ENCODE assay signal across 14 mouse cellular contexts in the genomic region with DNA sequence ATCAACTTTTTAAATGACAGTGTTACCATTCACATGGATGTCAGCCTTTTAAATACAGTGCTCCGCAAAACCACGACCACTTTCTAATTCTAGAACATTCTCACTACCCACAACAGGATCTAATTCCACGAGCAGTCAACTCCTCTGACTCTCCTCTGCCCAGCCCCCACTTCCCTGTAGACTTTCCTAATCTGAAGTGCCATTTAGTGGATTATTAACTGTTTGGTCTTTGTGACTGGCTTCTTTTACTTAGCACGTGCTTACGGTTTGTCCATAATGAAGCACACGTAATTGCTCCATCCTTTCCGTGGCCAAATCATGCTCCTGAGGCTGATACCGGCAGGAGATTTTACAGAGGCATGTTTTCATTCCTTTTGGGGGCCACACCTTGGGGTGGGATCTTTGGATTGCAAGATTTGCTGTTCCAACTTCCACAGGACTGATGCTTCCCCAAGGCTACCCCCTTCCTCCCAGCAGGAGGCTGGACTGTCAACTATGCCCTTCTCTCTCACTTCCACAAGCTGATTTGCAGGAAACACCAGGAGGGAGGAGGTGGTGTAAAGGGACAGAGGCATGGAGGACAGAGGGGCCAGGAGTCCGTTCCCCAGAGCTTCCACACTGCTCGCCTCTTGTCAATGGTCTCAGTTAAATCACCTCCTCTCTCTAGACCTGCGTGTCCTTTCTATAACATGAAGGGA. TPM values are rescaled to one million over a fixed set of nuclear protein-coding genes. Genes with fewer than 3 reads are reported as not detected.
A peak's percentile ranks its signal among the peaks of the same experiment; 100 is the strongest.
DNase-seq lines count a peak whose midpoint lies in the region; ATAC-seq and TF ChIP-seq lines count a peak whose summit lies in the region.
"Had no signal": no experiment of that assay in that cellular context is flagged by ENCODE, and none has a peak within 500 bp of the region (broad histone marks: within the 10 kb centered on the region; RNA-seq: fewer than 3 reads in every experiment).

No protein-coding gene starts in this region.

- TF ChIP-seq POLR2A in myocyte (IDR thresholded peaks at IDR 0.05; ENCODE audit: insufficient read length, low read depth): no peak

- H3K27ac ChIP-seq in lung, postnatal 0 days (ENCODE audit: low read length): 0 out of 2 replicates have a peak overlapping the region, but pooled peaks have one; percentile 34
- no peak overlapping the region for H3K27ac ChIP-seq in hindbrain, embryonic 14.5 days
- H3K27ac ChIP-seq: hindbrain, embryonic 13.5 days; limb, embryonic 10.5 days; liver, embryonic 12.5 days had no signal

- H3K4me3 ChIP-seq in lung, postnatal 0 days (ENCODE audit: low read depth, low read length): no peak overlapping the region
- H3K4me3 ChIP-seq in myocyte: no peak overlapping the region
- H3K4me3 ChIP-seq in hindbrain, embryonic 14.5 days (replicated peaks; ENCODE audit: low read length): no peak overlapping the region
- H3K4me3 ChIP-seq: erythroblast, embryonic 14.5 days; hindbrain, embryonic 13.5 days; limb, embryonic 10.5 days; liver, embryonic 12.5 days had no signal

- no peak overlapping the region for H3K9ac ChIP-seq in lung, postnatal 0 days (replicated peaks; ENCODE audit: low read depth)
- no peak overlapping the region for H3K9ac ChIP-seq in hindbrain, embryonic 14.5 days
- H3K9ac ChIP-seq: hindbrain, embryonic 13.5 days; liver, embryonic 12.5 days had no signal

- H3K4me2 ChIP-seq in lung, postnatal 0 days (replicated peaks; ENCODE audit: low read depth, low read length): no peak overlapping the region
- peak overlapping the region; percentile 53 for H3K4me2 ChIP-seq in myocyte (ENCODE audit: low read depth)
- no peak overlapping the region for H3K4me2 ChIP-seq in hindbrain, embryonic 14.5 days (replicated peaks)
- H3K4me2 ChIP-seq: hindbrain, embryonic 13.5 days; liver, embryonic 12.5 days had no signal

- peaks cover 5% of the 10 kb centered on the region for H3K79me2 ChIP-seq in myocyte (ENCODE audit: control insufficient read depth, insufficient read depth)

- peaks cover 11% of the 10 kb centered on the region; the same call in 1 of the 2 replicates for H3K4me1 ChIP-seq in lung, postnatal 0 days (ENCODE audit: insufficient read depth, low read depth, low read length)
- peaks cover 7% of the 10 kb centered on the region; the same call in 1 of the 2 replicates for H3K4me1 ChIP-seq in hindbrain, embryonic 14.5 days (replicated peaks; ENCODE audit: control insufficient read depth, insufficient read depth, low read length)

- no peaks in the 10 kb centered on the region for H3K9me3 ChIP-seq in lung, postnatal 0 days (ENCODE audit: low read length)
- H3K9me3 ChIP-seq in hindbrain, embryonic 14.5 days (ENCODE audit: control insufficient read depth, low read length): no peaks in the 10 kb centered on the region
- H3K9me3 ChIP-seq: hindbrain, embryonic 13.5 days; limb, embryonic 10.5 days; liver, embryonic 12.5 days had no signal

- H3K27me3 ChIP-seq in lung, postnatal 0 days (replicated peaks; ENCODE audit: insufficient read depth, low read length): no peaks in the 10 kb centered on the region
- no peaks in the 10 kb centered on the region for H3K27me3 ChIP-seq in myocyte (ENCODE audit: control insufficient read depth, insufficient read depth, insufficient read length)
- no peaks in the 10 kb centered on the region for H3K27me3 ChIP-seq in hindbrain, embryonic 14.5 days (ENCODE audit: control insufficient read depth, insufficient read depth, low read length)
- H3K27me3 ChIP-seq: hindbrain, embryonic 13.5 days; liver, embryonic 12.5 days had no signal

- ATAC-seq in lung, postnatal 0 days: peak; percentile 63
- ATAC-seq in hindbrain, embryonic 14.5 days (ENCODE audit: low FRiP score): no peak
- ATAC-seq: liver, embryonic 12.5 days had no signal

- no peak overlapping the region for H3ac ChIP-seq in myocyte (ENCODE audit: control insufficient read depth, insufficient read length)

- TF ChIP-seq CTCF in lung, postnatal 0 days (IDR thresholded peaks at IDR 0.05): no peak

- no peak; the same call in 1 of the 2 replicates for TF ChIP-seq EP300 in lung, postnatal 0 days (IDR thresholded peaks at IDR 0.05)

- no peaks in the 10 kb centered on the region for H3K36me3 ChIP-seq in lung, postnatal 0 days (ENCODE audit: insufficient read depth, low read length)
- H3K36me3 ChIP-seq in myocyte (ENCODE audit: control insufficient read depth, insufficient read depth): peaks cover 3% of the 10 kb centered on the region
- H3K36me3 ChIP-seq in hindbrain, embryonic 14.5 days (replicated peaks; ENCODE audit: control insufficient read depth, insufficient read depth): peaks cover 21% of the 10 kb centered on the region
- H3K36me3 ChIP-seq: liver, embryonic 12.5 days had no signal

- WGBS in lung, postnatal 0 days: 65% methylated on average over 11 of the region's 11 CpGs
- 90% methylated on average over 11 of the region's 11 CpGs for WGBS in hindbrain, embryonic 14.5 days

- DNase-seq in heart, adult 11 months: peak; percentile 82
- DNase-seq in heart, adult 9 months (ENCODE audit: low spot score in 2 of 2): no peak
- DNase-seq in kidney, adult 18-20 months: peak; percentile 25
- DNase-seq in kidney, adult 11 months: no peak
- peak; percentile 79 for DNase-seq in lung, postnatal 0 days (ENCODE audit: low spot score)
- no peak for DNase-seq in lung, postnatal 4 days
- no peak for DNase-seq in hindbrain, embryonic 14.5 days (ENCODE audit: low spot score)
- DNase-seq: layer of hippocampus, postnatal 36 days; thymus, postnatal 4 days had no signal

TF ChIP-seq in myocyte, 11 proteins besides CTCF, POLR2A, EP300 and RAD21:
- TF ChIP-seq TCF12 (IDR thresholded peaks at IDR 0.05; ENCODE audit: insufficient read depth, poor library complexity, severe bottlenecking) (no peak), POLR2AphosphoS2 (IDR thresholded peaks at IDR 0.05; ENCODE audit: insufficient read length, low read depth) (no peak), MYOD1 (IDR thresholded peaks at IDR 0.05; ENCODE audit: control insufficient read depth in 1 of 3, insufficient read length in 2 of 3, low read depth in 2 of 3) (no peak), MAX (IDR thresholded peaks at IDR 0.05; ENCODE audit: low read depth) (no peak), SRF (IDR thresholded peaks at IDR 0.05; ENCODE audit: control insufficient read depth, insufficient read length, low read depth) (no peak), TCF3 (IDR thresholded peaks at IDR 0.05; ENCODE audit: insufficient read length, low read depth) (no peak), E2F4 (IDR thresholded peaks at IDR 0.05; ENCODE audit: insufficient read depth) (no peak), REST (IDR thresholded peaks at IDR 0.05; ENCODE audit: insufficient read depth, insufficient read length) (no peak), MYOG (IDR thresholded peaks at IDR 0.05; ENCODE audit: control insufficient read depth in 1 of 3, insufficient read depth in 1 of 3, insufficient read length in 2 of 3, low read depth in 2 of 3) (no peak), CEBPB (IDR thresholded peaks at IDR 0.05; ENCODE audit: insufficient read depth, poor library complexity, severe bottlenecking) (no peak), USF1 (IDR thresholded peaks at IDR 0.05; ENCODE audit: low read depth) (no peak)

RNA-seq across cellular contexts. Expression of gene Lgmn, which starts 16.8 kb away (rescaled TPM):
- polyA plus RNA-seq in lung, postnatal 0 days (2015; fragmentation: Nextera tagmentation; extraction: Ambion mirVana): 174 and 198 TPM in 2 replicates
- polyA plus RNA-seq in myocyte (2012; fragmentation: generic; extraction: Trizol): 93.7 TPM
- 112 and 118 TPM in 2 replicates for polyA plus RNA-seq in hindbrain, embryonic 14.5 days (2014; fragmentation: Nextera tagmentation; extraction: Ambion mirVana)

RNA-seq across cellular contexts. Expression of gene Golga5, which starts 46.2 kb away (rescaled TPM):
- 27.5 and 29.8 TPM in 2 replicates for polyA plus RNA-seq in lung, postnatal 0 days (2015; fragmentation: Nextera tagmentation; extraction: Ambion mirVana)
- polyA plus RNA-seq in myocyte (2012; fragmentation: generic; extraction: Trizol): 13.2 TPM
- 25.9 and 28.1 TPM in 2 replicates for polyA plus RNA-seq in hindbrain, embryonic 14.5 days (2014; fragmentation: Nextera tagmentation; extraction: Ambion mirVana)

Comparison
In these comparisons a context has a peak if more than half of its experiments do, and no peak if none do; other contexts are left out.
1. DNase-seq: peak in heart, adult 11 months (single experiment), kidney, adult 18-20 months (single experiment) and lung, postnatal 0 days (single experiment); none in heart, adult 9 months (0 of 2), kidney, adult 11 months (single experiment), lung, postnatal 4 days (0 of 2) and hindbrain, embryonic 14.5 days (single experiment).